Mouse (Mus musculus): Measurements from ENCODE around the gene Hoxa11.

The Hoxa11 gene

GRCm38 (mm10) chr6:52265306-52265912 lies 19.8 kb upstream of the Hoxa11 start:
- DNase-seq (ENCODE audit: low read depth, low spot score) = no peak

GRCm38 (mm10) chr6:52264106-52264790 lies 18.6 kb upstream of the Hoxa11 start:
- DNase-seq (ENCODE audit: low read depth, low spot score) = no peak

GRCm38 (mm10) chr6:52263321-52263585 lies 17.6 kb upstream of the Hoxa11 start:
- no peak for DNase-seq (ENCODE audit: low read depth, low spot score)

GRCm38 (mm10) chr6:52262463-52263320 lies 17.1 kb upstream of the Hoxa11 start:
- no peak for DNase-seq (ENCODE audit: low read depth, low spot score)

- DNase-seq (ENCODE audit: low read depth, low spot score) = no peak
Measured at GRCm38 (mm10) chr6:52261751-52262462, 16.3 kb upstream of the Hoxa11 start.

GRCm38 (mm10) chr6:52260654-52261575 lies 15.3 kb upstream of the Hoxa11 start, which contains the start of gene Hoxa13:
Hoxa13 (minus strand) TSS chr6:52260880.
- DNase-seq (ENCODE audit: low read depth, low spot score) = peak; percentile 57

GRCm38 (mm10) chr6:52259811-52260261 lies 14.2 kb upstream of the Hoxa11 start:
- peak; percentile 44 for DNase-seq (ENCODE audit: low read depth, low spot score)

- no peak for DNase-seq (ENCODE audit: low read depth, low spot score)
Measured at GRCm38 (mm10) chr6:52259081-52259790, 13.6 kb upstream of the Hoxa11 start.

- peak; percentile 91 for DNase-seq (ENCODE audit: low read depth, low spot score)
Measured at GRCm38 (mm10) chr6:52256956-52257355, 11.3 kb upstream of the Hoxa11 start.

GRCm38 (mm10) chr6:52253511-52254500 lies 8.2 kb upstream of the Hoxa11 start:
- DNase-seq (ENCODE audit: low read depth, low spot score) = peak; percentile 45

GRCm38 (mm10) chr6:52252775-52253376 lies 7.3 kb upstream of the Hoxa11 start:
- no peak for DNase-seq (ENCODE audit: low read depth, low spot score)

- no peak for DNase-seq (ENCODE audit: low read depth, low spot score)
Measured at GRCm38 (mm10) chr6:52252016-52252774, 6.6 kb upstream of the Hoxa11 start.

- no peak for DNase-seq (ENCODE audit: low read depth, low spot score)
Measured at GRCm38 (mm10) chr6:52251177-52251879, 5.7 kb upstream of the Hoxa11 start.

- no peak for DNase-seq (ENCODE audit: low read depth, low spot score)
Measured at GRCm38 (mm10) chr6:52249826-52250225, 4.2 kb upstream of the Hoxa11 start.

GRCm38 (mm10) chr6:52249415-52249738 lies 3.8 kb upstream of the Hoxa11 start:
- DNase-seq (ENCODE audit: low read depth, low spot score) = no peak

GRCm38 (mm10) chr6:52248638-52249414 lies 3.2 kb upstream of the Hoxa11 start:
- no peak for DNase-seq (ENCODE audit: low read depth, low spot score)

Data from CD4-positive, CD25-positive, alpha-beta regulatory T cell, adult 2 months (primary cell).